Mouse (Mus musculus) spleen, adult 2 months (tissue): ENCODE measurements around the gene Dync1li1. TPM values are rescaled to one million over a fixed set of nuclear protein-coding genes. Genes with fewer than 3 reads are reported as not detected.

ENCODE experiments used
- DNase-seq, 2 experiments: peaks; one replicate each; pipeline versions ENCODE4 v3.0.0 to v3.0.0-alpha.2; 2012 to 2021; ENCODE audit warnings: low spot score in 2 of 2, low read depth in 1 of 2
- H3K27ac ChIP-seq: fragments of 200-500 bp; 2 replicates; pipeline ENCODE4 v1.5.1; 2012; ENCODE audit warnings: low read length, inconsistent platforms; ENCODE audit not compliant: insufficient read depth
- H3K27me3 ChIP-seq: fragments of 200-500 bp; 2 replicates; pipeline ENCODE4 v1.6.1; 2012; ENCODE audit warnings: mild to moderate bottlenecking, moderate library complexity, low read length, inconsistent platforms; ENCODE audit not compliant: control insufficient read depth, insufficient read depth
- H3K36me3 ChIP-seq: fragments of 200-500 bp; 2 replicates; pipeline ENCODE4 v1.6.1; 2012; ENCODE audit warnings: mild to moderate bottlenecking, low read length, inconsistent platforms; ENCODE audit not compliant: control insufficient read depth, insufficient read depth
- H3K4me1 ChIP-seq: fragments of 200-500 bp; 2 replicates; pipeline ENCODE4 v1.6.1; 2011; ENCODE audit warnings: inconsistent platforms; ENCODE audit not compliant: control insufficient read depth, insufficient read depth, insufficient read length
- H3K4me3 ChIP-seq: fragments of 200-500 bp; 2 replicates; pipeline ENCODE4 v1.5.1; 2011; ENCODE audit warnings: mild to moderate bottlenecking, inconsistent platforms; ENCODE audit not compliant: insufficient read depth, insufficient read length; ENCODE audit errors: extremely low read depth
- CTCF ChIP-seq: fragments of 200-500 bp; IDR thresholded peaks from 2 replicates; pipeline ENCODE4 v1.5.1; 2011; ENCODE audit warnings: mild to moderate bottlenecking, inconsistent platforms; ENCODE audit not compliant: insufficient read depth, insufficient read length, insufficient replicate concordance; ENCODE audit errors: extremely low read depth
- POLR2A ChIP-seq: fragments of 200-500 bp; IDR thresholded peaks from 2 replicates; pipeline ENCODE4 v1.6.1; 2011; ENCODE audit warnings: low read depth, low read length, inconsistent platforms
- WGBS: fragments of 180-500 bp; shearing (Covaris S2); methylation state at CpG from one replicate; pipeline ENCODE4 v1.1.7; 2018; 5-methylcytosine and 5-hydroxymethylcytosine counted together
- polyA plus RNA-seq: library from polyadenylated mRNA; depleted of rRNA; stranded (reverse); fragments of >200 nt; gene quantifications from 2 replicates; pipeline ENCODE4 v1.2.3, GENCODE M21; 2012

Gene Dync1li1
- polyA plus RNA-seq, 1 experiment: 9.8 TPM

- H3K4me3 ChIP-seq: no peak overlapping the region
- TF ChIP-seq POLR2A (no peak), CTCF (no peak)
Observed at GRCm38 (mm10) chr9:114742731-114743130, 54.1 kb downstream of the Dync1li1 start.

DNA sequence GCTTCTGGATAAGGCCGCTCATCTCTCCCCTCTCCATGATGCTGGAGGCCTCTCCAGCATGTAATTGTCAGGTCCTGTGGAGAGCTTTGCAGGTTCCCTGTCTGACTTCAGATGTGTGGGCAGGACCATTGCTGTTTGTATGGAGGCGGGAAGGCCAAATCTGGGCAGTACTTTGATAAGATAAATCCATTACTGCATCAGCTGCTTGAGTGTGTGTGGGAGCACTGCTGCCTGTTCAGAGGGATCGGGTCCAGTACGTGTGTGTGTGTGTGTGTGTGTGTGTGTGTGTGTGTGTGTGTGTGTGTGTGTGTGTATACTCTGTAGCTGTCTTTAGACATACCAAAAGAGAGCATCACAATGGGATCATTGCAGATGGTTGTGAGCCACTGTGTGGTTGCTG is 56.6 kb downstream of the Dync1li1 start:
- Histone ChIP-seq H3K27me3 (no peaks in the 10 kb centered on the region), H3K36me3 (peaks cover 32% of the 10 kb centered on the region), H3K27ac (no peak overlapping the region), H3K4me3 (no peak overlapping the region), H3K4me1 (peaks cover 16% of the 10 kb centered on the region; the same call in 1 of the 2 replicates)
- WGBS: 81% methylated on average over 4 of the region's 4 CpGs
- DNase-seq: no peak
- TF ChIP-seq POLR2A (no peak), CTCF (no peak)

More at GRCm38 (mm10) chr9:114742731-114743130, 54.1 kb downstream of the Dync1li1 start:
- peak; percentile 29 to 89 for DNase-seq
- peaks cover 30% of the 10 kb centered on the region for H3K36me3 ChIP-seq
- H3K4me1 ChIP-seq: peaks cover 16% of the 10 kb centered on the region; the same call in 1 of the 2 replicates
- 12% methylated on average over 2 of the region's 2 CpGs for WGBS
- no peaks in the 10 kb centered on the region for H3K27me3 ChIP-seq
- peak overlapping the region; percentile 86 for H3K27ac ChIP-seq

DNA sequence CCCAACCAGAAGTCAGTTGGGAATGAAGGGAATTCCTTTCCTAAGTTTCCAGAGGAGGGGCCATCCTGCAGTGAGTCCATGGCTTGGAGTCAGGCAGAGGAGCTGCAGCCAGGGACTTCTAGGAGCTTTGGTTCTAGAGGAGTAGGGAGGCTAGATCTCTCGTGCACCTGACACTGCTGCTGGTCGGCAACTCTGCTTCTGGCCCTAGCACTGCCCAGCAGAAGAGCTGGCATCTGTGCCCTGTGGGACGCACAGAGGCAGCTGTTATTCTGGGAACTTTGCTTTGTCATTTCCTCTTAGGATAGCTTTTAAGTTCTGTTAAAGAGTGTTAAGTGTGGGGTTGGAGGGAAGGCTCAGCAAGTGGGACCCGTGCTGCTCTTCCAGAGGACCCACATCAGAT is 57.1 kb downstream of the Dync1li1 start:
- no peak for DNase-seq
- no peak for TF ChIP-seq CTCF
- no peak for TF ChIP-seq POLR2A
- peaks cover 30% of the 10 kb centered on the region for H3K36me3 ChIP-seq
- 31% methylated on average over 4 of the region's 4 CpGs for WGBS
- no peaks in the 10 kb centered on the region for H3K27me3 ChIP-seq
- H3K27ac ChIP-seq: no peak overlapping the region
- H3K4me1 ChIP-seq: peaks cover 13% of the 10 kb centered on the region; the same call in 1 of the 2 replicates
- H3K4me3 ChIP-seq: no peak overlapping the region

DNA sequence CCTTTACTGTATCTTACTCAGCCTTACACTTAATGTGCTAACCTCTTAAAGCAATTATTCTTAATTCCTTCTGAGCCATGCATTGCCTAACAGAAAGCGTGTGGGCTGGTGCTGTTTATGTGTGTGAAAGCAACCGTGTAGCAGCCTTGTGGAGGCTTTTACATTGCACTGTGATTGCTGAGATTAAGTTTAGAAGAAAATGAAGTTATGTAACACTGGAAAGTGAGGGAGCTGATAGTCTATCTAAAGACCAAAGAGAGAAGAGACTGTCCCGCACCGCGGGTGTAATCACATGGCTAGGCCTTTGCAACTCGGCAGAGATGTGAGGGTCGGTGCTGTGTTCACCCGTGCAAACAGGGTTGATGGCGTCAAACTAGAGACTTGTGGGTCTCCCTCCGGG is 58.4 kb downstream of the Dync1li1 start:
- peaks cover 10% of the 10 kb centered on the region; the same call in 1 of the 2 replicates for H3K4me1 ChIP-seq
- TF ChIP-seq POLR2A (no peak), CTCF (no peak)
- H3K36me3 ChIP-seq: peaks cover 29% of the 10 kb centered on the region
- H3K27me3 ChIP-seq: no peaks in the 10 kb centered on the region
- 92% methylated on average over 10 of the region's 10 CpGs for WGBS
- DNase-seq: no peak
- H3K27ac ChIP-seq: no peak overlapping the region
- no peak overlapping the region for H3K4me3 ChIP-seq

GRCm38 (mm10) chr9:114747466-114747865 is 58.9 kb downstream of the Dync1li1 start:
- H3K27ac ChIP-seq: no peak overlapping the region
- TF ChIP-seq POLR2A (no peak), CTCF (no peak)
- H3K4me1 ChIP-seq: peaks cover 12% of the 10 kb centered on the region; the same call in 1 of the 2 replicates
- no peak overlapping the region for H3K4me3 ChIP-seq
- peaks cover 29% of the 10 kb centered on the region for H3K36me3 ChIP-seq
- no peak for DNase-seq
- 95% methylated on average over 12 of the region's 12 CpGs for WGBS
- no peaks in the 10 kb centered on the region for H3K27me3 ChIP-seq

GRCm38 (mm10) chr9:114751582-114751981 is 63.0 kb downstream of the Dync1li1 start:
- Histone ChIP-seq H3K36me3 (peaks cover 17% of the 10 kb centered on the region), H3K27ac (no peak overlapping the region), H3K4me1 (peaks cover 2% of the 10 kb centered on the region; the same call in 1 of the 2 replicates), H3K27me3 (no peaks in the 10 kb centered on the region), H3K4me3 (no peak overlapping the region)
- TF ChIP-seq POLR2A: no peak
- no peak for TF ChIP-seq CTCF
- 77% methylated on average over 3 of the region's 3 CpGs for WGBS
- DNase-seq: no peak

- DNase-seq: peak; percentile 63 to 73
- H3K27me3 ChIP-seq: no peaks in the 10 kb centered on the region
- TF ChIP-seq CTCF: no peak
- TF ChIP-seq POLR2A: no peak
- peak overlapping the region; percentile 20 for H3K4me3 ChIP-seq
- WGBS: 34% methylated on average over 9 of the region's 9 CpGs
- H3K27ac ChIP-seq: peak overlapping the region; percentile 91
- peaks cover 2% of the 10 kb centered on the region; the same call in 1 of the 2 replicates for H3K4me1 ChIP-seq
- peaks cover 16% of the 10 kb centered on the region for H3K36me3 ChIP-seq
Observed at GRCm38 (mm10) chr9:114752311-114752710, 63.7 kb downstream of the Dync1li1 start.
